Mouse (Mus musculus): Measurements from ENCODE around the gene Cd52.
A peak's percentile ranks its signal among the peaks of the same experiment; 100 is the strongest.

DNA sequence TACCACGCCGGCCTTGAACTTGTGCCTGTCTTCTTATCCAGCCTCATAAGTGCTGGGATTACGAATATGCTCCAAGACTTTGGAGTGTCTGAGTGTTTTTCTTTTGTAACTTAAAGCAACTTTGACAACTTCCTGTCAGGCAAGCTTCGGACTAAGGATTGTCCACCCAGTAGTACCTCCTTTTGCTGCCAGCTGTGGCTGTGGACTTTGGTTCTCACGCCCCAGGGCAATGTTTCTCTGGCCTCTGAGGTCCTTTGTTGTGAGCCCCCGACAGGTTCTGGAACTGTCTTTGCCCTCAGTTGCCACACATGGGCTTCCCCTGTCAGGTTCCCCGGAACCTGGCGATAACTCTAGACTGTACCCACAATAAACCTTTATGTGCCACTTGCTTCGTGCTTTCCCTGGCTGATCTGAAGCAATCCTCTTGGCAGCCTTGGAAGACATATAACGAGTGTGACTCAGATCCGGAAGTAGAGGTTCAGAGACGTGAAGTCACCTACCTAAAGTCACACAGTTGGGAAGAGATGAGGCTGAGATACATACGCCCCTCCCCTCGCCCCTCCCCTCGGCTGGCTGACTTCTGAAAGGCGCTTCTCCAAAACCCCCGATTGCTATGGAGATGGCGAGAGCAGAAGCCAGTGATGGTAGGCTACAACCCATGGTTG lies 33.6 kb downstream of the Cd52 start:
- no peak for TF ChIP-seq CTCF (IDR thresholded peaks at IDR 0.05; ENCODE audit: control insufficient read depth, insufficient read depth, insufficient read length)
- no peak for TF ChIP-seq MAX (IDR thresholded peaks at IDR 0.05)
- no peak for TF ChIP-seq MYOD1 (IDR thresholded peaks at IDR 0.05; ENCODE audit: control insufficient read depth, insufficient read length, low read depth)
- TF ChIP-seq CEBPB (IDR thresholded peaks at IDR 0.05; ENCODE audit: low read depth): peak; percentile 26
- TF ChIP-seq USF1 (IDR thresholded peaks at IDR 0.05; ENCODE audit: low read depth): no peak
- TF ChIP-seq MYOG (IDR thresholded peaks at IDR 0.05; ENCODE audit: control insufficient read depth, extremely low read depth, insufficient read length): no peak
- no peak for TF ChIP-seq FOSL1 (IDR thresholded peaks at IDR 0.05; ENCODE audit: insufficient read depth, low read length, poor library complexity, severe bottlenecking)

All from C2C12 (cell line).